Mouse (Mus musculus) neural tube, embryonic 15.5 days (tissue): ENCODE results near the gene Kif24. TPM values are rescaled to one million over a fixed set of nuclear protein-coding genes. Genes with fewer than 3 reads are reported as not detected.
A peak's percentile ranks its signal among the peaks of the same experiment; 100 is the strongest.

Experiments
- ATAC-seq: fragments of 200-750 bp; cut with Nextera tagmentation; 2 replicates; pipeline ENCODE4 v1.8.0; 2017; ENCODE audit warnings: mild to moderate bottlenecking, moderate TSS enrichment, moderate library complexity; ENCODE audit not compliant: low FRiP score
- H3K27ac ChIP-seq: fragments of 300-500 bp; sonication (generic); replicated peaks from 2 replicates; pipeline ENCODE4 v1.5.1; 2015; ENCODE audit warnings: mild to moderate bottlenecking, inconsistent platforms
- H3K27me3 ChIP-seq: fragments of 300-500 bp; sonication (generic); replicated peaks from 2 replicates; pipeline ENCODE4 v1.6.1; 2015; ENCODE audit warnings: inconsistent platforms
- H3K36me3 ChIP-seq: fragments of 300-500 bp; sonication (generic); 2 replicates; pipeline ENCODE4 v1.6.1; 2015; ENCODE audit warnings: inconsistent platforms
- H3K4me1 ChIP-seq: fragments of 300-500 bp; sonication (generic); 2 replicates; pipeline ENCODE4 v1.6.1; 2015; ENCODE audit warnings: inconsistent platforms
- H3K4me2 ChIP-seq: fragments of 300-500 bp; sonication (generic); 2 replicates; pipeline ENCODE4 v1.6.1; 2015; ENCODE audit warnings: inconsistent platforms, mild to moderate bottlenecking, moderate library complexity
- H3K4me3 ChIP-seq: fragments of 300-500 bp; sonication (generic); replicated peaks from 2 replicates; pipeline ENCODE4 v1.5.1; 2015; ENCODE audit warnings: mild to moderate bottlenecking, inconsistent platforms
- H3K9ac ChIP-seq: fragments of 300-500 bp; sonication (generic); replicated peaks from 2 replicates; pipeline ENCODE4 v1.6.1; 2015; ENCODE audit warnings: mild to moderate bottlenecking, inconsistent platforms
- H3K9me3 ChIP-seq: fragments of 300-500 bp; sonication (generic); replicated peaks from 2 replicates; pipeline ENCODE4 v1.6.1; 2016; ENCODE audit warnings: inconsistent platforms
- WGBS: fragments of 180-500 bp; shearing (Covaris S2); methylation state at CpG from one replicate; pipeline ENCODE4 v1.1.7; 2015; ENCODE audit warnings: mixed read lengths; 5-methylcytosine and 5-hydroxymethylcytosine counted together
- polyA plus RNA-seq: library from polyadenylated mRNA; unstranded; fragments of >200 nt; fragmentation: Nextera tagmentation; extraction: Ambion mirVana; gene quantifications from 2 replicates; pipeline ENCODE4 v1.2.1, GENCODE M21; 2015

Gene Kif24
- polyA plus RNA-seq, 1 experiment from 2014 or later, result 2.4 TPM

DNA sequence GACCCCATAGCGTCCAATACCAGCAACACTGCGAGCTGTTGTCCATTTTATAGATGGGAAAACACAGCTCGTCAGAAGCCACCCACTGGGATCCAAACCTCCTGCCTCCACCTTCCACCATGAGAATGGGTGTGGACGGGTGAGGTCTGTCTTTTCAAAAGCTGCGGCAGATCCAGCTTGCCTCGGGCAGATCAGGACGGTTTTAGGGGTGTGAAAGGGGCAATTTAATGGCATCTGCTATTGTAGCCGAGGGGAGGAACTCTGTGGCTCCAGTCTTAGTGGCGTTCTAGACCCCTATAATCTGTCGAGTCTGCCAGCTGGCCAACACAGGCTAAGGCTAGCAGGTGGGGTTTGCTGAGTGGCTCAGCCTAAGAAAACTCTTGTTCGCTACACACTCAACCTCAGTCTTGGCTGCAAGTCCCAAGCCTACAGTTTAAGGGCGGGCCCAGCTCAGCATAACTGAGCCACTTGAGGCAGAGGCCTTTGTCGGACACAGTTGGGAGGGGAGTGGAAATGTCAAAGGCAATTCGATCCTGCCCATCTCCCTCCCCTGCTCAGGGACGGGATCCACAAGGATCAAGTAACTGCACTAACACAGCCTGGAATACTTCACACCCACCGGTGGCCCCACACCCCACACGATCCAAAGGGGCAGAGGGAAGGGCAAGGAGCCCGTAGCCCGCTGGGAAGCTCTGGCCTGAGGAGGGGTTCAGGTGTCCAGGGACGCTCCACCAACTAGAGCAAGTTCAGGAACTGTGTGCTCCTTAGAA is 37.7 kb upstream of the Kif24 start:
- ATAC-seq, result peak; percentile 12
- no peaks in the 10 kb centered on the region for H3K9me3 ChIP-seq
- H3K27me3 ChIP-seq, result peaks cover 52% of the 10 kb centered on the region
- H3K4me3 ChIP-seq, result peak overlapping the region; percentile 39
- WGBS, result 7% methylated on average over 20 of the region's 20 CpGs
- peak overlapping the region; percentile 64 for H3K4me2 ChIP-seq
- no peaks in the 10 kb centered on the region for H3K36me3 ChIP-seq
- peak overlapping the region; percentile 36; the same call in 1 of the 2 replicates for H3K9ac ChIP-seq
- peak overlapping the region; percentile 48; the same call in 1 of the 2 replicates for H3K27ac ChIP-seq
- peaks cover 54% of the 10 kb centered on the region for H3K4me1 ChIP-seq

DNA sequence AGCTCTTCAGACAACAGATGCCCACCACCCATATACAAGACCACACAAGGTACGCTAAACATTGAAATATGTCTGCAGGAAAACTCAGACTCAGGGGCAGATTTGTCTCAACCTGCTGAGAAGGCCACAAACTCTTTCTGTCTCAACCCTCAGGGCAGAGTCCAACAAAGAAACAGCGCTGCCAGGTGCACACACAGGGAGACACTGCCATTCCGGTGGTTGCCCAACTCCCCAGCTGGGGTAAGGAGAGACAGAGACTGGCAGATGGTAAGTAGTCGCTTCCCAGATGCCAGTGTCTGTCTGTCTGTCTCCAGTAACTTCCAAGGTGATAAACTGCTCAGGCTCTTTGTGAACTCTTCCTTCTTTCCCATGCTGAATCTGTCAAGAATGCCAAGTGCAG is 36.1 kb upstream of the Kif24 start:
- Histone ChIP-seq H3K9ac (no peak overlapping the region), H3K36me3 (no peaks in the 10 kb centered on the region), H3K4me3 (no peak overlapping the region), H3K27me3 (peaks cover 68% of the 10 kb centered on the region), H3K9me3 (no peaks in the 10 kb centered on the region), H3K4me1 (peaks cover 46% of the 10 kb centered on the region), H3K4me2 (no peak overlapping the region), H3K27ac (no peak overlapping the region)
- whole genome bisulfite sequencing, result 68% methylated on average over 4 of the region's 4 CpGs
- no peak for ATAC-seq

DNA sequence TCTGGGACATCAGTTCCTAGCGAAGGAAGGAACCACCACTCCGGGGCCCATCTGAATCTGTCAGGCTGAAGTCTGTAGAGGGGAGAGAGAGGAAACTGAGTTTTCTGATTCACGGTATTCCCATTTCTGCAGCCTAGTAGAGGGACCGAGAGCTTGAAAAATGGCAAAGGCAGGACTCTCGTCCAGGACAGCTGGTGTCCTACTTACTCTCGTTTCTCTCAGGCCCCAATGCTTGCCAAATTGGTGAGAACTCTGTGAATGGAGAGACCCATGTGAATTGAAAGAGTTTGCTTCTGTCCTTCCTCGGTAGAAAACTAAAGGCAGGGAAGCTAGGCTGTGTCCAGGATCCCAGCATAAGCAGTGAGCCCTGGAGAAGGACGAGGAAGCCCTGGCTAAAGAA is 34.9 kb upstream of the Kif24 start:
- ATAC-seq, result no peak
- peaks cover 48% of the 10 kb centered on the region for H3K4me1 ChIP-seq
- H3K4me2 ChIP-seq, result no peak overlapping the region
- H3K9ac ChIP-seq, result no peak overlapping the region
- peak overlapping the region; percentile 37; the same call in 1 of the 2 replicates for H3K4me3 ChIP-seq
- WGBS, result 60% methylated on average over 8 of the region's 8 CpGs
- H3K9me3 ChIP-seq, result no peaks in the 10 kb centered on the region
- peaks cover 74% of the 10 kb centered on the region for H3K27me3 ChIP-seq
- no peak overlapping the region for H3K27ac ChIP-seq
- H3K36me3 ChIP-seq, result no peaks in the 10 kb centered on the region

DNA sequence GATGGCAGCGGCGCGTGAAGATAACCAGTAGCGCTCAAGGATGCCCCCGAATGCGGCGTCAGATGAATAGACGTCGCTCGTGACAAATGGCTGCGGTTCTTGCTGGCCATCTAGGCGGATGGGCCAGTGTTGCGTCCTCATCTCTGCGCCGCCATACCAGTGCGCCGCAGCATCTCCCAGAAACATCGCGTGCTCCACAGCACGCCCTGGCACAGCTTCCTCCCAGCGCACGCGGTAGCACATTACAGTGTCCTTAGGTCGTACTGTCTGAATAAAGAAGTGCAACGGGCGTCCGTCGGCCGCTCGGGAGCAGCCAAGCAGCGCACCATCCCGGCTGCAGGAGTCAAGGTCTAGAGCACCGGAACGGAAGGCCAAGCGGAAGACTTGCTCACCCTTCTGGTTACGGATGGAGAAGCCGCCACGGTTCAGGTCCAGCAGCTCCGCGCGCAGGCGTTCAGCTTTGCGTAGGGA is 34.3 kb upstream of the Kif24 start:
- Histone ChIP-seq H3K36me3 (no peaks in the 10 kb centered on the region), H3K9ac (no peak overlapping the region), H3K27ac (no peak overlapping the region), H3K4me1 (peaks cover 48% of the 10 kb centered on the region), H3K27me3 (peaks cover 74% of the 10 kb centered on the region), H3K9me3 (no peaks in the 10 kb centered on the region), H3K4me2 (peak overlapping the region; percentile 60), H3K4me3 (peak overlapping the region; percentile 37)
- ATAC-seq, result 0 out of 2 replicates have a peak, but pooled peaks have one; percentile 14
- 8% methylated on average over 43 of the region's 43 CpGs for WGBS

DNA sequence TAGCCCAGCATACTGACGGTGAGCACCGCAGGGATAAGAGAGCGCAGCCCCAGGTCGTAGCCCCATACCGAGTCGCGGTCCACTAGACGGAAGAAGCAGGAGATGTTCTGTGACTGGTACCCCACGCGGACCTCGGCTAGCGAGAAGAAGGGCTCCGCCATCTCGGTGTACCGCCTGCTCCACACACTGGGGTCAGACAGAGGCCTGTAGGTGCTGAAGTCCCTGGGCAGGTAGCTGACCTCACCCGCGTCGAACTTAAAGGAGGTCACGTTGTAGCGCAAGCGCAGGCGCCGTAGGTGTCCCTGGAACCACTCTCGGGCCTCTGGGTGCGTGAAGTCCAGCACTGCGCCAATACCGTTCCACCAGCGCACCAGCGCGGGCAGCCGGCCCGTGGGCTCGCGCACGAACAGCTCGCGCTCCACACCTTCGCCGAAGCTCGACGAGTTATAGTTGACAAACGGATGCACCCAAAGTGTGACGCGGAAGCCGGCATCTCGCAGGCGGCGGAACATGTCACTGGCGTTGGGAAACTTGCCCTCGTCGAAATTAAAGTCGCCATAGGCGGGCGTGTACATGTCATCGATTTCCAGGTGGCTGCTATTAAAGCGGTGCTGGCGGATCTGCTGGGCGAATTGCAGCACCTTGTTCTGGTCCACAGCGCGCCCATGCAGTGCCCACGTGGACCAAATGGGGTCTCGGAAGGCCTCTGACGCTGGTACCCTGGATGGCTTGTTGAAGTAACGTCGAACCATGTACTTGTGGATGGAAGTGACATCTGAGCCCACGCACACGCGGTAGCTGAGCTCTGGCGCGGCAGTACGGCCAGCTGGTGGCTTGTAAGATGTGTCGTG is 33.5 kb upstream of the Kif24 start:
- peak overlapping the region; percentile 37 for H3K4me3 ChIP-seq
- H3K27me3 ChIP-seq, result peaks cover 74% of the 10 kb centered on the region
- 0 out of 2 replicates have a peak overlapping the region, but pooled peaks have one; percentile 24 for H3K9ac ChIP-seq
- H3K4me1 ChIP-seq, result peaks cover 46% of the 10 kb centered on the region
- no peak for ATAC-seq
- H3K9me3 ChIP-seq, result no peaks in the 10 kb centered on the region
- H3K27ac ChIP-seq, result no peak overlapping the region
- whole genome bisulfite sequencing, result 11% methylated on average over 72 of the region's 72 CpGs
- H3K4me2 ChIP-seq, result peak overlapping the region; percentile 60
- no peaks in the 10 kb centered on the region for H3K36me3 ChIP-seq

DNA sequence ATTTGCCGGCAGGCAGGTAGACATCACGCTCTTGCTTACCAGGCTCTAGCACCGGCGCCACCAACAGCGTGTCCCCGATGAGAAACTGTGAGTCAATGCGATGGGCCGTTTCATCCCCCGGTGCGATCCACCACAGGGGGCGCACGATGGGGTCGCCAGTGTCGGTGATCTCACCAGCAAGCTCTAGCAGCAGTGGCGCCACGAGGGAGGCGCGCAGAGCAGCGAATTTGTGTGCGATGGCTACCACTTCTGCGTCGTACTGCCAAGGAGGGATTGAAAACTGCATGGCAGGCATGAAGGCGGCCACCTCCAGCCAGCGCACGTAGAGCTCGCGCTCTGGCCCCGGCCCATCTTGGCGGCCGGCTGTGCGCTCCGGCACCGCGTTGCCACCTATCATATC is 32.9 kb upstream of the Kif24 start:
- Histone ChIP-seq H3K27ac (no peak overlapping the region), H3K9me3 (no peaks in the 10 kb centered on the region), H3K4me2 (peak overlapping the region; percentile 60), H3K4me3 (peak overlapping the region; percentile 37), H3K9ac (0 out of 2 replicates have a peak overlapping the region, but pooled peaks have one; percentile 24), H3K27me3 (peaks cover 70% of the 10 kb centered on the region), H3K4me1 (peaks cover 40% of the 10 kb centered on the region), H3K36me3 (no peaks in the 10 kb centered on the region)
- peak; percentile 9; the same call in 1 of the 2 replicates for ATAC-seq
- WGBS, result 3% methylated on average over 34 of the region's 34 CpGs

DNA sequence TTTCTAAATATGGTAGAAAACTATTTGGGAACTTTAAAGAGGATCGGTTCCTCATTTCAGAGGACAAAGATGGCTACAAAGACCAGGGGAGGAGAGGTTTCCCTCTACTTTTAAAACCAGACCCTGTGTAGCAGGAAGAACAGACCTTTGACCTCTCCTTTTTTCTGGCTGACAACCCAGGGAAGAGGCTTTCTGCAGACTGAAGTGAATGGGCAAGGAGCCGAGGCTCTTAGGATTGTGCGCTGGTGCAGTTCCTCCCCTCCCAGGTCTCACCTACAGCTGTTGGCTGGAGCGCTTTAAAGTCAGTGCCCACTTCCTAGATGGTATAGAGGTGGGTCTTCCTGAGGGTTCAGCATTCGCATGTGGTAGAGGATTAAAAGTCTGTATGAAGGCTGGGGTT is 32.4 kb upstream of the Kif24 start:
- no peak overlapping the region for H3K27ac ChIP-seq
- peak overlapping the region; percentile 60 for H3K4me2 ChIP-seq
- no peaks in the 10 kb centered on the region for H3K36me3 ChIP-seq
- 59% methylated on average over 5 of the region's 5 CpGs for WGBS
- no peak overlapping the region for H3K9ac ChIP-seq
- ATAC-seq, result no peak
- H3K9me3 ChIP-seq, result no peaks in the 10 kb centered on the region
- H3K4me1 ChIP-seq, result peaks cover 35% of the 10 kb centered on the region
- H3K4me3 ChIP-seq, result peak overlapping the region; percentile 37; the same call in 1 of the 2 replicates
- peaks cover 67% of the 10 kb centered on the region for H3K27me3 ChIP-seq

DNA sequence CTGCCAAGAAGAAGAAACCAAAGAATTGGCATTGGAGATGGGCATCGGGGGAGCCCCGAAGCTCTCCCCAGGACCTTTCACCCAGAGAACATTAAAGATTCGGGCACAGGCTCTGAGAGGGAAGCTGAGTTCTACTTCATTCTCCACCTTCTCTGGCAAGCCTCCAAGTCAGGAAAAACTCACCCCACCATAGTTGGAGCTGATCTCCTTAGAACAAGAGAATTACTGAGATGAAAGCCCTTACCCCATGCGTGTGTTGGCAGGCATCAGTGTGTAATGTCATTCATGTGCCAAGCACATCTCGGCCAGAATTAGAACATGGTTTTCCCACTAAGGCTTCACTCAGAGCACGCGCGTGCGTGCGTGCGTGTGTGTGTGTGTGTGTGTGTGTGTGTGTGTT is 31.2 kb upstream of the Kif24 start:
- WGBS, result 78% methylated on average over 11 of the region's 11 CpGs
- ATAC-seq, result no peak

DNA sequence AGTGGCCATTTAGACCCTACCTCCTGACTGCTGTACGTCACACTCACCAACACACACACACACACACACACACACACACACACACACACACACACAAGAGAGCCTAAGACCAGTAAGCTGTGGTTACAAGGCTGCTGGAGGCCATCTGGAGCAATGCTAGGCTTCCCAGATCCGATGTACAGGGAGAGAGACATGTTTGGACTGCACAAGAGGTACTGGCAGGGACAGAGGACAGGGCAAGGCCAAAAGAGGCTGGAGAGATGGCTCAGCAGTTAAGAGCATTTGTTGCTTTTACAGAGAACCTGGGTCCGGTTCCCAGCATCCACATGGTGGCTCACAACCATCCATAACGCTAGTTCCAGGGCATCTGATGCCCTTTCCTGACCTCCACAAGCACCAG is 30.4 kb upstream of the Kif24 start:
- Histone ChIP-seq H3K4me2 (no peak overlapping the region), H3K27me3 (peaks cover 47% of the 10 kb centered on the region), H3K36me3 (no peaks in the 10 kb centered on the region)

More for the DNA sequence above, 31.2 kb upstream of the Kif24 start:
- Histone ChIP-seq H3K36me3 (no peaks in the 10 kb centered on the region), H3K4me1 (peaks cover 33% of the 10 kb centered on the region), H3K27ac (no peak overlapping the region), H3K9ac (no peak overlapping the region), H3K4me2 (no peak overlapping the region), H3K9me3 (no peaks in the 10 kb centered on the region), H3K27me3 (peaks cover 55% of the 10 kb centered on the region), H3K4me3 (no peak overlapping the region)

DNA sequence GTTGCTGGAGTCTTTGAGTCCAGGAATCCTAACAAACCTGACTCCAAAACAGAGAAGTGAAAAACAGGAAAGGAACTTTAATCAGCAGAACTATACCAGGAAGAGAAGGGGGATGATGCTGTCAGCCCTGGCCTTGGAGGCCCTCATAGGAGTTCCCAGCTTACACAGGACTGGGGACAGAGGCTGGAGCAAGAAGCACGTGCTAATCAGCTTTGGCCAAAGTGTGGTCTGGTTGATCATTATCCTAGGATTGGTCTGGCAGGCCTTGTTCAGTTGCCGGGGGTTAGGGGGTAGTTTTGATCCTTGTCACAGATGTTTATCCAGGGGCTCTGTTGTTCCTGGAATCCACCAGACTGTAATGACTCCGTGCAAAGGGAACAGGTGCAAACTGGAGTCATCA is 29.7 kb upstream of the Kif24 start:
- Histone ChIP-seq H3K4me3 (no peak overlapping the region), H3K27me3 (peaks cover 40% of the 10 kb centered on the region), H3K27ac (no peak overlapping the region), H3K4me2 (no peak overlapping the region), H3K36me3 (no peaks in the 10 kb centered on the region), H3K9ac (no peak overlapping the region), H3K9me3 (no peaks in the 10 kb centered on the region), H3K4me1 (peaks cover 30% of the 10 kb centered on the region)
- WGBS, result 29% methylated on average over 3 of the region's 3 CpGs
- ATAC-seq, result no peak

More for the DNA sequence above, 30.4 kb upstream of the Kif24 start:
- Histone ChIP-seq H3K9me3 (no peaks in the 10 kb centered on the region), H3K4me1 (peaks cover 33% of the 10 kb centered on the region), H3K4me3 (no peak overlapping the region), H3K27ac (no peak overlapping the region), H3K9ac (no peak overlapping the region)
- ATAC-seq, result no peak
- WGBS, result 87% methylated on average over 4 of the region's 4 CpGs

DNA sequence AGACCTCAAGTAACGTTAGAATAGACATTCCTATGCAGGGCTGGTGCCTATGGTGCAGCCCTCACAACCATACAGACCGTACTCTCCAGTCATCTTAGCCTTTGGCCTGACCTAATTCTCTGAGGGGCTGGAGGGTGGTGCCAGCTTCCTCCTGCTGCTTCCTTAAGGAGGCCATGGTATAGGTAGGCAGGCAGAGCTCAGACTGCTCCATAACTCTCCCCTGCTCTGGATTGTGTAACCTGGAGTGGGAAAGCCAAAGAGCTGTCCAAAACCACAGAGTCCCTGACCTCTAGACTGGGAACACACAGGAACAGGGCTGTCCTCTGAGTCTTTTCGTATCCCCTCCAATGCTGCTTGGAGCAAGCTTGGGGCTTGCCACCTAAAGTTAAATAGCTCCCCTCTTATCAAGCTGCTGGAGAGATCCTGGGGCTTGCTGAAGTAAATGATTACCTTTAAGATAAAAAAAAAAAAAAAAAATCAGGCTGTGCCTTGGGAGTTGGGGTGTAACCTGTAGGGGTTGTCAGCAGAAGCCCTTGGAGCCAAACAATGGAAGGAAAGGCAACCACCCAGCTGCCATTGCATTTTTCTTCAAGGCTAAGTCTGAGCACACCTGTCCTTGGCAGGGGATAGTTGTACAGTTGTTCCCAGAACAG is 28.9 kb upstream of the Kif24 start:
- Histone ChIP-seq H3K9me3 (no peaks in the 10 kb centered on the region), H3K27me3 (peaks cover 34% of the 10 kb centered on the region), H3K27ac (no peak overlapping the region), H3K36me3 (no peaks in the 10 kb centered on the region), H3K4me2 (no peak overlapping the region), H3K4me3 (no peak overlapping the region), H3K4me1 (peaks cover 22% of the 10 kb centered on the region), H3K9ac (no peak overlapping the region)
- no peak for ATAC-seq
- 78% methylated on average over 3 of the region's 3 CpGs for WGBS
